Mouse (Mus musculus) hindbrain, embryonic 11.5 days (tissue): ENCODE results near the gene Tgfbr1. TPM values are rescaled to one million over a fixed set of nuclear protein-coding genes. Genes with fewer than 3 reads are reported as not detected.
"Not testable (repeated sequence)": the region's sequence is repeated elsewhere in the genome, so short reads cannot be mapped to it uniquely, and the experiment has no call there.

Source experiments
- ATAC-seq: fragments of 200-750 bp; cut with Nextera tagmentation; 2 replicates; pipeline ENCODE4 v1.8.0; 2017; ENCODE audit warnings: mild to moderate bottlenecking, moderate TSS enrichment, moderate library complexity; ENCODE audit not compliant: low FRiP score
- DNase-seq: peaks from one replicate; pipeline ENCODE4 v3.0.0-alpha.2; 2015; ENCODE audit warnings: low spot score
- H3K27ac ChIP-seq: fragments of 300-500 bp; sonication (generic); 2 replicates; pipeline ENCODE4 v1.5.1; 2014; ENCODE audit warnings: mild to moderate bottlenecking, low read depth, low read length
- H3K27me3 ChIP-seq: fragments of 300-500 bp; sonication (generic); 2 replicates; pipeline ENCODE4 v1.6.1; 2014; ENCODE audit warnings: mild to moderate bottlenecking, low read length, moderate library complexity, mixed read lengths; ENCODE audit not compliant: control insufficient read depth, insufficient read depth
- H3K36me3 ChIP-seq: fragments of 300-500 bp; sonication (generic); 2 replicates; pipeline ENCODE4 v1.6.1; 2014; ENCODE audit warnings: mild to moderate bottlenecking, low read length, moderate library complexity, mixed read lengths; ENCODE audit not compliant: control insufficient read depth, insufficient read depth
- H3K4me1 ChIP-seq: fragments of 300-500 bp; sonication (generic); replicated peaks from 2 replicates; pipeline ENCODE4 v1.6.1; 2014; ENCODE audit warnings: low read length, mixed read lengths; ENCODE audit not compliant: control insufficient read depth, insufficient read depth
- H3K4me2 ChIP-seq: fragments of 300-500 bp; sonication (generic); replicated peaks from 2 replicates; pipeline ENCODE4 v1.6.1; 2014; ENCODE audit warnings: mild to moderate bottlenecking, low read depth, low read length
- H3K4me3 ChIP-seq: fragments of 300-500 bp; sonication (generic); 2 replicates; pipeline ENCODE4 v1.5.1; 2014; ENCODE audit warnings: low read depth, low read length
- H3K9ac ChIP-seq: fragments of 300-500 bp; sonication (generic); 2 replicates; pipeline ENCODE4 v1.6.1; 2014; ENCODE audit warnings: low read depth, low read length
- H3K9me3 ChIP-seq: fragments of 300-500 bp; sonication (generic); 2 replicates; pipeline ENCODE4 v1.6.1; 2016; ENCODE audit warnings: low read length; ENCODE audit not compliant: control insufficient read depth
- WGBS: fragments of 180-500 bp; shearing (Covaris S2); extraction: QIAGEN DNeasy Blood & Tissue Kit; methylation state at CpG from one replicate; pipeline ENCODE4 v1.1.7; 2014; 5-methylcytosine and 5-hydroxymethylcytosine counted together
- polyA plus RNA-seq: library from polyadenylated mRNA; unstranded; fragments of >200 nt; fragmentation: Nextera tagmentation; extraction: Ambion mirVana; gene quantifications from 2 replicates; pipeline ENCODE4 v1.2.1, GENCODE M21; 2014

Gene Tgfbr1
- polyA plus RNA-seq, 1 experiment from 2014 or later: 90.1 TPM

DNA sequence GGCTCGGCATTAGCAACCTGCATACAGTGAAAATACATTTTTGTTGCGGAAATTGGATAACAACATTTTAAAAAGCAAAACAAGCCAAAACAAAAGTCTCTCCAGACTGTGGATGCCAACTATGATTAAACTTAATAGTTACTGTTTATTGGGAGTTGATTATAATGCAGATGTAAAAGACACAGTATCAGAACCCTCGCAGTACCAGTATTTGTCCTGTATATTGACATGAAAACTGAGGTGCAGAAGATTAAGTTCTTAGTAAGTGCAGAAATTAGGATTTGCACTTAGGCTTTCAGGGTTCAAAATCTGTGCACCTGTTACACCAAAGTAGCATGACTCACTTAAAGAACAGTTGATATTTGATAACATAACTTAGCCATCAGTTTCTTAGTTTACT is 1.3 kb downstream of the Tgfbr1 start:
- Histone ChIP-seq H3K4me1 (no peaks in the 10 kb centered on the region; the same call in 1 of the 2 replicates), H3K9me3 (no peaks in the 10 kb centered on the region), H3K36me3 (no peaks in the 10 kb centered on the region), H3K4me2 (peak overlapping the region; percentile 67), H3K4me3 (peak overlapping the region; percentile 97), H3K27ac (no peak overlapping the region; the same call in 1 of the 2 replicates), H3K9ac (peak overlapping the region; percentile 82), H3K27me3 (no peaks in the 10 kb centered on the region)
- 41% methylated on average over 3 of the region's 3 CpGs for WGBS
- DNase-seq (no peak), ATAC-seq (no peak)

DNA sequence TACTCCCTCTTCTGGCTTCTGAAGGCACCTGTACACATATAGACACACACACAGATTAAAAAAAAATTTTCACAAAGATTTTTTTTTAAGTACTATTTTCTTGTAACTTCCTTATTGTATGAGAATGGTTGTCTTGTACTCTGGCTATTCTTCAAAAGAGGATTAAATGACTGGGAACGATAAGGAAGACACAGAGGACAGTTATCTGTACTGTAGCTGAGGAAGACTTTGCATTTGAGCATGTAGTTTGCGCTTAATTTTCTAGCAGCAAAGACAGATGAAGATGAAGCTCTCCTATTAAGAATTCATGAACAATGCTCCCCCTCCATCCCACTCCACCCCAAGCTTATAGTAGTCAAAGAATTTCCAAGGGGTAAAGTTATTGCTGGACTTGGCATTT is 9.6 kb downstream of the Tgfbr1 start:
- 91% methylated on average over 2 of the region's 2 CpGs for WGBS
- ATAC-seq: no peak
- Histone ChIP-seq H3K4me3 (no peak overlapping the region), H3K4me1 (no peaks in the 10 kb centered on the region), H3K4me2 (no peak overlapping the region), H3K9me3 (no peaks in the 10 kb centered on the region), H3K27me3 (no peaks in the 10 kb centered on the region), H3K27ac (no peak overlapping the region), H3K36me3 (no peaks in the 10 kb centered on the region), H3K9ac (no peak overlapping the region)
- no peak for DNase-seq

DNA sequence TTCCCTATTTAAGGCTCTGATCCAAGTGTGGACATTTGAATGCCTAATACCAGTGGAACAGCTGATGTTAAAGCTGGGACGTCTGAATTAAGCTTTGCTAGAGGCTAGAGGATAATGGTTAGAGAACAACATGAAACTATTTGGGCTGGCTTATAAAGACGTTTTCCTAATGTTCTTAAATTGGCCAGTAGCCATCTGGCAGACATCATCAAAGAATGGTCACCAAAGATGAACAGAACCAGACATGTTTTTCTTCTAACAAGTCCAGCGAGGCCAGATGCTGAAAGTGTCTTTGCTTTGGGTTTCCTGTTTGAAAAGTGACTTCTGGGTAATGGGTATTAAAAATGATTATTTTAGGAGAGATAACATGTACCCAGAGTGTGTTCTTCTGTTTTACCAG is 10.1 kb downstream of the Tgfbr1 start:
- H3K9me3 ChIP-seq: no peaks in the 10 kb centered on the region
- H3K4me3 ChIP-seq: no peak overlapping the region
- no peaks in the 10 kb centered on the region for H3K27me3 ChIP-seq
- H3K36me3 ChIP-seq: no peaks in the 10 kb centered on the region
- H3K27ac ChIP-seq: no peak overlapping the region
- DNase-seq: no peak
- no peak overlapping the region for H3K9ac ChIP-seq
- H3K4me1 ChIP-seq: no peaks in the 10 kb centered on the region
- no peak for ATAC-seq
- no peak overlapping the region for H3K4me2 ChIP-seq
- 78% methylated on average over 3 of the region's 3 CpGs for WGBS

GRCm38 (mm10) chr4:47368717-47369116 is 15.7 kb downstream of the Tgfbr1 start:
- WGBS: 93% methylated on average over 2 of the region's 2 CpGs

GRCm38 (mm10) chr4:47378716-47379115 is 25.7 kb downstream of the Tgfbr1 start:
- H3K9me3 ChIP-seq: no peaks in the 10 kb centered on the region
- H3K9ac ChIP-seq: no peak overlapping the region
- no peak overlapping the region for H3K27ac ChIP-seq
- DNase-seq (no peak), ATAC-seq (no peak)
- no peak overlapping the region for H3K4me3 ChIP-seq
- H3K36me3 ChIP-seq: no peaks in the 10 kb centered on the region
- H3K4me1 ChIP-seq: no peaks in the 10 kb centered on the region
- no peak overlapping the region for H3K4me2 ChIP-seq
- 68% methylated on average over 1 of the region's 1 CpGs for WGBS
- H3K27me3 ChIP-seq: no peaks in the 10 kb centered on the region

More at GRCm38 (mm10) chr4:47368717-47369116, 15.7 kb downstream of the Tgfbr1 start:
- H3K9ac ChIP-seq: no peak overlapping the region
- no peaks in the 10 kb centered on the region for H3K9me3 ChIP-seq
- no peak for ATAC-seq
- no peak for DNase-seq
- H3K27me3 ChIP-seq: no peaks in the 10 kb centered on the region
- H3K4me1 ChIP-seq: no peaks in the 10 kb centered on the region
- H3K27ac ChIP-seq: no peak overlapping the region
- no peaks in the 10 kb centered on the region for H3K36me3 ChIP-seq
- no peak overlapping the region for H3K4me3 ChIP-seq
- H3K4me2 ChIP-seq: no peak overlapping the region

- no peaks in the 10 kb centered on the region for H3K9me3 ChIP-seq
- H3K27me3 ChIP-seq: no peaks in the 10 kb centered on the region
- no peak overlapping the region for H3K9ac ChIP-seq
- no peak overlapping the region for H3K27ac ChIP-seq
- WGBS: 74% methylated on average over 1 of the region's 1 CpGs
- no peak overlapping the region for H3K4me3 ChIP-seq
- H3K36me3 ChIP-seq: no peaks in the 10 kb centered on the region; the same call in 1 of the 2 replicates
- DNase-seq (no peak), ATAC-seq (no peak)
- H3K4me1 ChIP-seq: no peaks in the 10 kb centered on the region
- no peak overlapping the region for H3K4me2 ChIP-seq
These were observed 29.4 kb downstream of the Tgfbr1 start for GRCm38 (mm10) chr4:47382426-47382825.

DNA sequence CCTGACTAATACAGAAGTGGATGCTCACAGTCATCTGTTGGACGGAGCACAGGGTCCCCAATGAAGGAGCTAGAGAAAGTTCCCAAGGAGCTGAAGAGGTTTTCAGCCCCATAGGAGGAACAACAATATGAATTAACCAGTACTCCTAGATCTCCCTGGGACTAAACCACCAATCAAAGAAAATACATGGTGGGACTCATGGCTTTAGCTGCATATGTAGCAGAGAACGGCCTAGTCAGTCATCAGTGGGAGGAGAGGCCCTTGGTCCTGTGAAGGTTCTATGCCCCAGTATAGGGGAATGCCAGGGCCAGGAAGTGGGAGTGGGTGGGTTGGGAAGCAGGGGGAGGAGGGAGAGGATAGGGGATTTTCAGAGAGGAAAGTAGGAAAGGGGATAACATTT is 38.9 kb downstream of the Tgfbr1 start:
- not testable (repeated sequence) for H3K9me3 ChIP-seq, H3K36me3 ChIP-seq, H3K27me3 ChIP-seq, ATAC-seq, H3K27ac ChIP-seq, H3K4me2 ChIP-seq, H3K4me1 ChIP-seq, H3K4me3 ChIP-seq, H3K9ac ChIP-seq, DNase-seq
- WGBS: 98% methylated on average over 2 of the region's 2 CpGs

GRCm38 (mm10) chr4:47396251-47396650 is 43.2 kb downstream of the Tgfbr1 start:
- no peak overlapping the region for H3K4me2 ChIP-seq
- H3K27me3 ChIP-seq: no peaks in the 10 kb centered on the region
- H3K9me3 ChIP-seq: no peaks in the 10 kb centered on the region
- WGBS: 89% methylated on average over 7 of the region's 7 CpGs
- no peaks in the 10 kb centered on the region for H3K4me1 ChIP-seq
- DNase-seq (no peak), ATAC-seq (no peak)
- no peak overlapping the region for H3K4me3 ChIP-seq
- no peak overlapping the region for H3K9ac ChIP-seq
- H3K27ac ChIP-seq: no peak overlapping the region
- H3K36me3 ChIP-seq: peaks cover 10% of the 10 kb centered on the region; the same call in 1 of the 2 replicates

DNA sequence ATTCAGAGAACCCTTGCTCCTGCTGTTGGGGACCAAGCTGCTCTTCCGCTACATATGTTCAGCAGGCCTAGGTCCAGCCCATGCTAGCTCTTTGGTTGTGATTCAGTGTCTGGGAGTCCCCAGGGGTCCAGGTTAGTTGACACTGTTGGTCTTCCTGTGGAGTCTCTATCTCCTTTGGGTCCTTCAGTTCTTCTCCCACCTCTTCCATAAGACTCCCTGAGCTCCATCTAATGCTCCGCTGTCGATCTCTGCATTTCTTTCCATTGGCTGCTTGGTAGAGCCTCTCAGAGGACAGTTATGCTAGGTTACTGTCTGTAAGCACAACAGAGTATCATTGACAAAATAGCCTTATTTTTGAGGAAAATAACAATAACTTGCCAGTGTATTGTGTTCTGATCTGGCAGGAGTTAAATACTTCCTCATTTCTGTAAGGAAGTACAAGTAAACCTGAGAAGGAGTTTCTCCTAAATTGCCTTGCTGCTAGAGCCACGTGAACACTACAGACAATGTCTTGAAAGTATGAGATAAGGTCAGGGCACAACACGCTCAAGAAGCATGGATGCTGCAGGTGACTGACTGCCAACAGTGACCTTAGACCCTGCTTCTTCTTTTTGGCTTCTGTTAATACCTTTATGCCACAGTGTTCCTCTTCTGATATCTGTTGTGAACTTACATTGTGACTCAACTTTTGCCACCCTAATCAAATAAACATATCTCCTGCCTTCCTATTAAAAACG is 45.1 kb downstream of the Tgfbr1 start:
- Histone ChIP-seq H3K9me3 (no peaks in the 10 kb centered on the region), H3K27me3 (no peaks in the 10 kb centered on the region), H3K9ac (no peak overlapping the region), H3K4me3 (no peak overlapping the region), H3K4me2 (no peak overlapping the region), H3K27ac (no peak overlapping the region), H3K4me1 (no peaks in the 10 kb centered on the region), H3K36me3 (peaks cover 10% of the 10 kb centered on the region; the same call in 1 of the 2 replicates)
- ATAC-seq (no peak), DNase-seq (no peak)
- WGBS: 96% methylated on average over 6 of the region's 6 CpGs
